Mouse (Mus musculus) ES-Bruce4 (cell line): ENCODE measurements at regions not wholly inside any gene's neighbourhood (a gene's known extent, or its start where the extent isn't known, plus 50 kb on each side); places are given as distances from the start of the nearest gene placed in this dataset.

Experiments
- H3K27ac ChIP-seq: 2 replicates; pipeline ENCODE4 v1.5.1; 2012; ENCODE audit warnings: low read length, inconsistent platforms; ENCODE audit not compliant: insufficient read depth
- H3K27me3 ChIP-seq: 2 replicates; pipeline ENCODE4 v1.6.1; 2012; ENCODE audit warnings: mild to moderate bottlenecking, low read length, inconsistent platforms; ENCODE audit not compliant: control insufficient read depth, poor library complexity, insufficient read depth, severe bottlenecking
- H3K36me3 ChIP-seq: 2 replicates; pipeline ENCODE4 v1.6.1; 2012; ENCODE audit warnings: inconsistent platforms, mild to moderate bottlenecking, low read length, moderate library complexity; ENCODE audit not compliant: control insufficient read depth, poor library complexity, insufficient read depth, severe bottlenecking
- H3K4me1 ChIP-seq: one replicate; pipeline ENCODE4 v1.8.1; 2011; ENCODE audit warnings: low read length; ENCODE audit not compliant: control insufficient read depth, insufficient read depth
- H3K4me3 ChIP-seq: 2 replicates; pipeline ENCODE4 v1.5.1; 2011; ENCODE audit warnings: low read depth, mild to moderate bottlenecking, low read length
- H3K9ac ChIP-seq: 2 replicates; pipeline ENCODE4 v1.6.1; 2012; ENCODE audit warnings: low read depth, mild to moderate bottlenecking, inconsistent platforms; ENCODE audit not compliant: poor library complexity, severe bottlenecking
- H3K9me3 ChIP-seq: replicated peaks from 2 replicates; pipeline ENCODE4 v1.6.1; 2012; ENCODE audit warnings: mild to moderate bottlenecking, low read length, inconsistent platforms; ENCODE audit not compliant: control insufficient read depth, poor library complexity, insufficient read depth, severe bottlenecking
- CTCF ChIP-seq: IDR thresholded peaks from one replicate; pipeline ENCODE4 v1.8.1; 2011; ENCODE audit warnings: low read depth, low read length
- EP300 ChIP-seq: IDR thresholded peaks from 2 replicates; pipeline ENCODE4 v1.6.1; 2011; ENCODE audit warnings: low read depth, low read length; ENCODE audit not compliant: insufficient read depth
- POLR2A ChIP-seq: IDR thresholded peaks from one replicate; pipeline ENCODE4 v1.8.1; 2011; ENCODE audit warnings: low read length; ENCODE audit not compliant: insufficient read depth

- H3K4me3 ChIP-seq: no peak overlapping the region
- no peaks in the 10 kb centered on the region for H3K27me3 ChIP-seq
Measured at GRCm38 (mm10) chr17:82484609-82485008, 730.5 kb upstream of the Pkdcc start.

GRCm38 (mm10) chr17:82457972-82458371 is 719.8 kb upstream of the Slc8a1 start:
- H3K9me3 ChIP-seq: no peaks in the 10 kb centered on the region
- no peak for TF ChIP-seq CTCF
- no peak overlapping the region for H3K4me3 ChIP-seq
- H3K27ac ChIP-seq: no peak overlapping the region
- H3K36me3 ChIP-seq: no peaks in the 10 kb centered on the region
- no peaks in the 10 kb centered on the region for H3K27me3 ChIP-seq
- no peaks in the 10 kb centered on the region for H3K4me1 ChIP-seq
- H3K9ac ChIP-seq: no peak overlapping the region

More at GRCm38 (mm10) chr17:82484609-82485008, 730.5 kb upstream of the Pkdcc start:
- Histone ChIP-seq H3K27ac (no peak overlapping the region), H3K4me1 (no peaks in the 10 kb centered on the region), H3K36me3 (no peaks in the 10 kb centered on the region), H3K9ac (no peak overlapping the region), H3K9me3 (no peaks in the 10 kb centered on the region)
- TF ChIP-seq POLR2A (no peak), EP300 (no peak), CTCF (no peak)

- Histone ChIP-seq H3K27ac (no peak overlapping the region), H3K36me3 (no peaks in the 10 kb centered on the region), H3K4me1 (no peaks in the 10 kb centered on the region), H3K27me3 (no peaks in the 10 kb centered on the region), H3K9ac (no peak overlapping the region), H3K4me3 (no peak overlapping the region), H3K9me3 (no peaks in the 10 kb centered on the region)
- TF ChIP-seq CTCF: no peak
- TF ChIP-seq EP300: no peak
- no peak for TF ChIP-seq POLR2A
Measured at GRCm38 (mm10) chr17:82453847-82454246, 715.7 kb upstream of the Slc8a1 start.

GRCm38 (mm10) chr17:82439105-82439504 is 700.9 kb upstream of the Slc8a1 start:
- no peak for TF ChIP-seq EP300
- TF ChIP-seq CTCF: no peak
- no peak for TF ChIP-seq POLR2A
- Histone ChIP-seq H3K9ac (no peak overlapping the region), H3K27ac (no peak overlapping the region), H3K36me3 (no peaks in the 10 kb centered on the region), H3K27me3 (no peaks in the 10 kb centered on the region), H3K9me3 (peaks cover 9% of the 10 kb centered on the region), H3K4me3 (no peak overlapping the region), H3K4me1 (no peaks in the 10 kb centered on the region)

- H3K36me3 ChIP-seq: no peaks in the 10 kb centered on the region
- TF ChIP-seq EP300: no peak
- H3K4me3 ChIP-seq: no peak overlapping the region
- H3K9ac ChIP-seq: no peak overlapping the region
- no peaks in the 10 kb centered on the region for H3K4me1 ChIP-seq
- no peaks in the 10 kb centered on the region for H3K27me3 ChIP-seq
- H3K9me3 ChIP-seq: peaks cover 13% of the 10 kb centered on the region
- no peak overlapping the region for H3K27ac ChIP-seq
Measured at GRCm38 (mm10) chr17:82437206-82437605, 699.0 kb upstream of the Slc8a1 start.

GRCm38 (mm10) chr17:82432678-82433077 is 694.5 kb upstream of the Slc8a1 start:
- H3K27me3 ChIP-seq: no peaks in the 10 kb centered on the region
- no peaks in the 10 kb centered on the region for H3K4me1 ChIP-seq
- no peak for TF ChIP-seq CTCF
- TF ChIP-seq EP300: no peak
- no peak for TF ChIP-seq POLR2A
- no peak overlapping the region for H3K27ac ChIP-seq
- no peak overlapping the region for H3K4me3 ChIP-seq
- H3K9me3 ChIP-seq: peaks cover 16% of the 10 kb centered on the region
- H3K36me3 ChIP-seq: no peaks in the 10 kb centered on the region
- no peak overlapping the region for H3K9ac ChIP-seq

GRCm38 (mm10) chr17:82408296-82408695 is 670.1 kb upstream of the Slc8a1 start:
- H3K27me3 ChIP-seq: no peaks in the 10 kb centered on the region
- no peak overlapping the region for H3K4me3 ChIP-seq
- no peak overlapping the region for H3K27ac ChIP-seq
- H3K9ac ChIP-seq: no peak overlapping the region
- no peak for TF ChIP-seq EP300
- TF ChIP-seq POLR2A: no peak
- TF ChIP-seq CTCF: no peak
- H3K36me3 ChIP-seq: no peaks in the 10 kb centered on the region
- H3K4me1 ChIP-seq: no peaks in the 10 kb centered on the region
- no peaks in the 10 kb centered on the region for H3K9me3 ChIP-seq
